Mouse (Mus musculus): ENCODE data around the gene Rabl3.

Gene Rabl3

DNA sequence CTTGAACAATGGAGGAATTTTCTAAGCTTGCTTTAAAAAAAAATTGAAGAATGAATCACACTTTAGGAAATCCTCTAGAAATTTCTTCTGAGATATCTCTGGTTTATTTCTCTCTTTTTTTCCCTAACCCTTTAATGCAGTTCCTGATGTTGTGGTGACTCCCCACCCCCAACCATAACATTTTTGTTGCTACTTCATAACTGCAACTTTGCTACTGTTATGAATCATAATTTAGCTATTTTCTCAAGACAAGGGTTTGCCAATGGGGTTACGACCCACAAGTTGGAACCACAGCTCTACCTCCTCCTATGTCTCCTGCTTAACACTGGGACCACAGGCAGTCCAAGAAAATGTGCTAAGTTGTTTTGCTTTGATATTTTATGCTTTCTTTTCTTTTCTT is 63.7 kb downstream of the Rabl3 start:
- DNase-seq: no peak

DNA sequence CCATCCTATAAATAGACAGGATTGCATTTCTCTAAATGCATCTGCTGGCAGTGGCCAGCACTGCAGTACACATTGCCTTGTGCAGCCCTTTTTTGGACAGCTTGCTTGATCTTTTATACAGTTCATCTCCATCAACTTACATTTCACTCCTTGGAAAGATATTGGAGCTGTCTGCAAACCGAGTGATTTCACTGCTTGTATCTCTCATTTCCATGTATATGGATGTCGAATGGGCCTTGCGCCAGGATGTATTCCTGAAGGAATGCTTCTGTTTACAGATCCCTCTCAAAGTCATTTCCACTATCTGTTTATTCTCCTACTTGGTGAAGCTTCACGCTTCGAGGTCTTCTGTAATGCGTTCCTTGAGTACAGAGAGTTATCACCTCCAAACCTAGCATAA is 64.6 kb downstream of the Rabl3 start:
- DNase-seq: no peak

DNA sequence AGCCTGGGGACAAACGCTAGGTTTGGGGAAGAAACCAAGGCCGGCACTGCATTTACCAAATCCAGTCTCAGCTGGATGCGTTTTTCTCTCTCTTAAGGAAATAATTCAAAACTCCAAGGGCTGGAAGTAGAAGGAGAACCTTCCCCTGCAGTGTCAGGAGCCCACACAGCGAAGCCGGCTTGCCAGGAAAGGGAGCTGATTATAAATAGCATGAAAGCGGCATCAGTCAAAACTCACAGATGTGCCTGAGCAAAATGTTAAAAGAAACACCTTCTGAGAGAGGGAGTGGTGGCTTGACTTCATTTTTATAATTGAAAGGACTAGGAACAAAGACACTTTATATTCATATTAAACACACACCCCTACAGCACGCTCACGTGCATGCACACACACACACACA is 70.6 kb downstream of the Rabl3 start:
- no peak for DNase-seq

DNA sequence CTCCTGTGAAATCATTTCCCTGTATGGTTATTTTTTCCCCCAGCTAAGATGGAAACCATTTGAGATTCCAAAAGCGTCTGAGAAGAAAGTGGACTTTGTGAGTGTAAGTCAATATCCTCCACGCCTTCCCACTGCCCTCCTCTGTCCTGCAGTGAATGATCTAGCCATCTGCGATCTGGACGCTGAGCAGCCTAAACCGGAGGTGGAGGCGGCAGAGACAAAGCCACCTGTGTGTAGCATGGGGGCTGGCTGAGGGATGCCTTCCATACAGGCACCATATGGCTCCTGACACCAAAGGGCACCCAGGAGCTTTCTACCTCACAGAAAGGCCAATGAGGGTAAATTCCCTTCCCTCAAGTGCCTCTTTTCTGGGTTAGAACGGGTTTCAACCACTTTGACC is 71.4 kb downstream of the Rabl3 start:
- no peak for DNase-seq

DNA sequence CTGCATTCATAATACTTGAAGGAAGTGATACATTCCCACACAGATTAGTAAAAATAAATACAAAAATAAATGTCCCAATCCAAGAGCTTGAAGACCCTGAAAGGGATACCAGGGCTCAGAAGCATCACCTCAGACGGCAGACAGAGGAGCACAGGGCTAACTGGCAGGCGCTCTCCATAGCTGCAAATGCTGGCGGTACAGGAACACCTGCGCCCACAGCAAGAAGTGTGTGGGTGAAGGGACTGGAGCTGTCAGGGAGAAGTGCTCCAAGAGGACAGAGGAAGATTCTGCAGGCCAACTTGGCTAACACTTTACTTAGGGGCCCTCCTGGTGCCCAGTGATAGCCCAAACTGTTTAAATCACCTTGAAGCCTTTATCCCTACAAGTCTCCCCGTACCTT is 72.3 kb downstream of the Rabl3 start:
- DNase-seq: no peak

DNA sequence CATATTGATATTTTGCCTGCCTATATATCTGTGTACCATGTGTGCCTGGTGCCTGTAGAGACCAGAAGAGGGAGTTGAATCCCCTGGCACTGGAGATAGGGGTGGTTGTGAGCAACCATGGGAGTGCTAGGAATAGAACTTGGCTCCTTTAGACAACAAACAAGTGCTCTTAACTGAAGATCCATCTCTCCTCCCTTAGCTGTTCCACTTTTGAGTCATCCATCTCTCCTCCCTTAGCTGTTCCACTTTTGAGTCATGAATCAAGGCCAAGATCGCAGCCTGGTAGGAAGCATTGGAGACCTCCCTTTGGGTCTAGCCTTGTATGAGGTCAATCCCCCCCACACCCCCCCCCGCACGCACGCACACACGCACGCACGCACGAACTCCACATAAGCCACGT is 74.9 kb downstream of the Rabl3 start:
- no peak for DNase-seq

DNA sequence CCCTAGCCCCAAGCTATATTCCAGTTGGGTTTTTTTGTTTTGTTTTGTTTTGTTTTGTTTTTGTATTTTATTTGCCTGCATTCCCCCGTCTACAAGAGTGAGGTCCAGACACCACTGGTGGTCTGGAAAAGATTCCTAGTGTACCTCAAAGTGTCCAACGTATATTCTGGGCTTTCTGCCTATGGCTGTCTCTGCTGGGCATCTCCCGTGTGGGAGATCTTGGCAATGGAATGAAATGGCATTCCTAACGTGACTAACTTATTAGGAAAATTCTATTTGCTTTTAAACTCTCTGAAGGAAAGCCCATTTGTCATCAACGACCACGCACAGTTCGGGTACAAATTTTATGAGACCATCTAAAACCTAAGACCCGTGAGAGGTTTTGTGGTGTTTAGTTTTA is 75.7 kb downstream of the Rabl3 start:
- no peak for DNase-seq

DNA sequence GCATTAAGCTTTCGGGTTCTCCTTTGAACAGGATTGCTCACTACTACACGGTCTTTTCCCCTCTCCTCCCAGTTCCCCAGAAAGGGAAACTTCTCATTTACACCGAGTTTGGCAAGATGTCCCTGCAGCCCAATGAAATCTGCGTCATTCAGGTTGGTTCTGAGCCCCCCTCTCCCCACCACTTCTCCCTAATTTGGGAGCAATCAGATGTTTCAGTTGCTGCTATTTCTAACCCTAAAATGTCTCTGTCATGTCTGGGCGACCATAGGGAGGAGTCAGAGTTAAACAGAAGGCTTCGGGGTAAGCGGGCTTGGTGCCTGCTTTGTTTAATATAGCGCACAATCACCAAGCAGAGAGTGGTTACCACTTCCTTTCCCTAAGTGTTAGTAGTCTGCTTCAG is 76.4 kb downstream of the Rabl3 start:
- no peak for DNase-seq

DNA sequence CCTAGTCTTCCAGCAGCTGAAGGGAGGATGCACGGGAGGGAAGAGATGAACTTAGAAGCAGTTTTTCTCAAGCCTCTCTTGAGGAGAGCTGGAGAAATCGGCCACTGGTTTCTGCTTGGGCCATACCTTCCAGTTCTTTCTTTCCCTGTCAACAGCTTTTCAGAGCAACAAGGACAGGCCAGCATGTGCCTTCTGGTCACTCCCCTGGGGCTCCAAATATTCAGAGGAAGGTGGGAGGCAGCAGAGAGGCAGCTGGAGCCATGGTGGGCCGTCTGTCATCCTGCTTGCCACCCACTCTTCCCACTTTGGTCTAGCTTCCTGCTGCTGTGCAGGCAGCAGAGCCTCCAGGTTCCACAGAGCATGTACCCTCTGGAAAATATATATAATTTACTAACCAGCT is 78.0 kb downstream of the Rabl3 start:
- no peak for DNase-seq

Data from lung, adult 18-20 months (tissue).